In genomic region chr9:113645153-113645836, GRCm38 (mm10) we compare ENCODE assay signal across 8 mouse cellular contexts.
A peak's percentile ranks its signal among the peaks of the same experiment; 100 is the strongest.
DNase-seq lines count a peak whose midpoint lies in the region; ATAC-seq and TF ChIP-seq lines count a peak whose summit lies in the region.

No protein-coding gene starts in this region.

- 0 out of 2 replicates have a peak, but pooled peaks have one; percentile 21 for ATAC-seq in intestine, postnatal 0 days

- no peaks in the 10 kb centered on the region for H3K27me3 ChIP-seq in intestine, postnatal 0 days (replicated peaks; ENCODE audit: control insufficient read depth, insufficient read depth, low read length)

- no peak overlapping the region for H3K4me3 ChIP-seq in intestine, postnatal 0 days (ENCODE audit: low read depth, low read length)

- 13% methylated on average over 9 of the region's 11 CpGs for WGBS in intestine, postnatal 0 days

- H3K27ac ChIP-seq in intestine, postnatal 0 days (ENCODE audit: low read depth, low read length): no peak overlapping the region

- no peaks in the 10 kb centered on the region for H3K36me3 ChIP-seq in intestine, postnatal 0 days (ENCODE audit: control insufficient read depth, insufficient read depth)

- DNase-seq in urinary bladder, adult 18-20 months (ENCODE audit: low spot score in 2 of 2): peak; percentile 8 to 33
- no peak for DNase-seq in urinary bladder, postnatal 4 days (ENCODE audit: low spot score in 2 of 2)
- peak; percentile 69 for DNase-seq in cerebellum, adult 9-11 months
- DNase-seq in frontal cortex, postnatal 14 days (ENCODE audit: low spot score in 2 of 2): peak; percentile 61 to 80
- DNase-seq in left cerebral cortex, postnatal 25 days (ENCODE audit: low spot score in 2 of 2): peak; percentile 80 to 89
- peak; percentile 68 for DNase-seq in naive thymus-derived CD4-positive, alpha-beta T cell, adult 2 months (ENCODE audit: low read depth)
- peak; percentile 60 for DNase-seq in telencephalon, adult 2 months (ENCODE audit: low read depth, low spot score)

- H3K4me2 ChIP-seq in intestine, postnatal 0 days (replicated peaks; ENCODE audit: low read depth): no peak overlapping the region

- peak; percentile 81 for TF ChIP-seq CTCF in intestine, postnatal 0 days (IDR thresholded peaks at IDR 0.05; ENCODE audit: low read depth)

- intact Hi-C loops in left cerebral cortex, postnatal 25 days (cut with DNase I): loop anchor here (5.0 to 10.0 kb wide), 2 partner anchors 920 to 1708 kb away; no protein-coding TSS in a partner anchor

- no peaks in the 10 kb centered on the region for H3K4me1 ChIP-seq in intestine, postnatal 0 days (replicated peaks; ENCODE audit: control insufficient read depth, insufficient read depth, low read length)

- H3K9me3 ChIP-seq in intestine, postnatal 0 days (ENCODE audit: control insufficient read depth): no peaks in the 10 kb centered on the region

- H3K9ac ChIP-seq in intestine, postnatal 0 days (ENCODE audit: low read depth, low read length): no peak overlapping the region

Comparison
In these comparisons a context has a peak if more than half of its experiments do, and no peak if none do; other contexts are left out.
1. DNase-seq: peak in urinary bladder, adult 18-20 months (2 of 2), cerebellum, adult 9-11 months (single experiment), frontal cortex, postnatal 14 days (2 of 2), left cerebral cortex, postnatal 25 days (2 of 2), naive thymus-derived CD4-positive, alpha-beta T cell, adult 2 months (single experiment) and telencephalon, adult 2 months (single experiment); none in urinary bladder, postnatal 4 days (0 of 2).